Mouse (Mus musculus) stomach, embryonic 14.5 days (tissue): ENCODE results near the gene Gm42957. TPM values are rescaled to one million over a fixed set of nuclear protein-coding genes. Genes with fewer than 3 reads are reported as not detected.

ENCODE experiments used
- ATAC-seq: fragments of 200-750 bp; cut with Nextera tagmentation; 2 replicates; pipeline ENCODE4 v1.8.0; 2017; ENCODE audit warnings: low read depth, moderate TSS enrichment; ENCODE audit not compliant: insufficient number of reproducible peaks, insufficient read depth, low FRiP score
- H3K27ac ChIP-seq: fragments of 300-500 bp; sonication (generic); 2 replicates; pipeline ENCODE4 v1.5.1; 2014; ENCODE audit warnings: mild to moderate bottlenecking, low read length, moderate library complexity, mixed read lengths
- H3K27me3 ChIP-seq: fragments of 300-500 bp; sonication (generic); 2 replicates; pipeline ENCODE4 v1.6.1; 2014; ENCODE audit warnings: low read length, control low read depth, mixed read lengths; ENCODE audit not compliant: control insufficient read depth, insufficient read depth
- H3K36me3 ChIP-seq: fragments of 300-500 bp; sonication (generic); 2 replicates; pipeline ENCODE4 v1.6.1; 2014; ENCODE audit warnings: mild to moderate bottlenecking, control low read depth, low read length, moderate library complexity, mixed read lengths; ENCODE audit not compliant: control insufficient read depth, insufficient read depth
- H3K4me1 ChIP-seq: fragments of 300-500 bp; sonication (generic); 2 replicates; pipeline ENCODE4 v1.6.1; 2014; ENCODE audit warnings: low read length, control low read depth, mixed read lengths; ENCODE audit not compliant: control insufficient read depth, insufficient read depth
- H3K4me2 ChIP-seq: fragments of 300-500 bp; sonication (generic); replicated peaks from 2 replicates; pipeline ENCODE4 v1.6.1; 2014; ENCODE audit warnings: low read depth, low read length, control low read depth
- H3K4me3 ChIP-seq: fragments of 300-500 bp; sonication (generic); 2 replicates; pipeline ENCODE4 v1.5.1; 2014; ENCODE audit warnings: low read depth, low read length, control low read depth
- H3K9ac ChIP-seq: fragments of 300-500 bp; sonication (generic); replicated peaks from 2 replicates; pipeline ENCODE4 v1.6.1; 2014; ENCODE audit warnings: low read depth, mild to moderate bottlenecking, control low read depth, low read length, moderate library complexity, mixed read lengths
- H3K9me3 ChIP-seq: fragments of 300-500 bp; sonication (generic); 2 replicates; pipeline ENCODE4 v1.6.1; 2016; ENCODE audit warnings: low read depth, low read length, control low read depth; ENCODE audit not compliant: control insufficient read depth
- WGBS: fragments of 180-500 bp; shearing (Covaris S2); extraction: QIAGEN DNeasy Blood & Tissue Kit; methylation state at CpG from one replicate; pipeline ENCODE4 v1.1.7; 2014; 5-methylcytosine and 5-hydroxymethylcytosine counted together
- polyA plus RNA-seq: library from polyadenylated mRNA; unstranded; fragments of >200 nt; fragmentation: Nextera tagmentation; extraction: Ambion mirVana; gene quantifications from 2 replicates; pipeline ENCODE4 v1.2.1, GENCODE M21; 2014

The Gm42957 gene
- polyA plus RNA-seq, 1 experiment from 2014 or later: 0.07 TPM

DNA sequence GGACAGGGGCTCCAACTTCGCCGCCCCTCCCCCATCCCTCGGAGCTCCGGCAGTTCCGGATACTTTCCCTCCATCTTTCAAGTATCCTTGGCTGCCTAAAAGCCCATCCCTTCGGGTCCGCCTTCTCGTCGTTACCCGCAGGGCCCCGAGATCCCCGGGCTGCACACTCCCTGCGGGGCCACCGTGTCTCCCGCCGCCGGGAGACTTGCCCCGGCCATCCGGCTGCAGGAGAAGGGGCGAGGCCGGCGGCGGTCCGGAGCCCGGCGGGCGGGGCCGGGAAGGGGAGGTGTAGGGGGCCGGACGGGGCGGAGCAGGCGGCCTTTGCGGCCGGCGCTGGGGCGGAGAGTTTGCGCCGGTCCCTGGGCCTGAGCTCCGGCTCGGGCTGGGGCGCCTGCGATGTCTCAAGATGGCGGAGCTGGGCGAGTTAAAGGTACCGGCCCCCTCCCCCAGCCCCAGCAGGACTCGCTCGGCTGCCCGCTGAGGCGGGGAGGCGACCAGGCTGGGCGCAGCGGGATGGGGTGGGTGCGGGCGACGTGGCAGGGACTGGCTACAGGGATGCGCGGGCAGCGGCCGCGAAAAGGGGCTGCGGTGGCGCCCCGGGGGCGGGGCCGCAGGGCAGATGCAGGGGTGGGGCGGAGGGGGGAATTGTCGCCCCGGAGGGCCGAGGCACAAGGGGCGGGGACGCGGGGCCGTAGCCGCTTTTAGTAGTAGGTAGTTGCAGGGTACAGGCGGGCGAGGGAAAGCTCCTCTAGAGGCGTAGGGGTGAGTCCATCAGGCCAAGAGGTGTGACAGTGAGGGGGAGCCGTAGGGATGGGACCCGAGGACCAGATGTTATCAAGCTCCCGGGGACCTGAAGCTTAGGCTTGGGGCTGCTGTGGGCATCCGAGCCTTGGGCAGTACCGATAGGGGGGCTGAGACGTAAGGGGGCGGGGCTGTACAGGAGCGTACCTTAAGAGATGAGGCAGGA lies 61.8 kb downstream of the Gm42957 start:
- Histone ChIP-seq H3K27ac (peak overlapping the region; percentile 94), H3K4me2 (peak overlapping the region; percentile 77), H3K9ac (peak overlapping the region; percentile 69), H3K9me3 (no peaks in the 10 kb centered on the region), H3K4me1 (peaks cover 14% of the 10 kb centered on the region), H3K4me3 (peak overlapping the region; percentile 74), H3K27me3 (no peaks in the 10 kb centered on the region), H3K36me3 (peaks cover 28% of the 10 kb centered on the region)
- WGBS: 1% methylated on average over 84 of the region's 85 CpGs
- ATAC-seq: peak; percentile 92

DNA sequence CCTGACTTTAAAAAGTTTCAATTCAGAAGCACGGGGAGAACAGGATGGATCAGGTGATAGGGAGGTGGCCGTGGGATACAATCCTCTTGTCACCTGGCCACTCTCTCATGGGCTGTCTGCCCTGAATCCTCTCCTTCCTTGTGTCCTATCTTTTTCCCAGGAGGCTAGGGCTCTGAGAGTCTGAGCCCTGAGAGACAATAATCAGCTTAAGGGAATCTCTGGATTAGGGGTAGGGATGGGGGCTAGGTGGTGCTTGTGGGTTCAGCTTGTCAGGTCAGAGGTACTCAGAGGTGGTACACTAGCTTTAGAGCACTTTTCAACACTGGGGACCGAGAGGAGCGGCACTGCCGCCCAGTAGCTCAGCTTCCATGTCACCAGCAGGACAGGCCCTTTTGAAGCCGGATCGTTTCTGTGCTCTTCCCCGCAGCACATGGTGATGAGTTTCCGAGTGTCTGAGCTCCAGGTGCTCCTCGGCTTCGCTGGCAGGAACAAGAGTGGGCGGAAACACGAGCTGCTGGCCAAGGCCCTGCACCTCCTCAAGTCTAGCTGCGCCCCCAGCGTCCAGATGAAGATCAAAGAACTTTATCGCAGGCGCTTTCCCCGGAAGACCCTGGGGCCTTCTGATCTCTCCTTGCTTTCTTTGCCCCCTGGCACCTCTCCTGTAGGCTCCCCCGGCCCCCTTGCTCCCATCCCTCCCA lies 63.9 kb downstream of the Gm42957 start:
- ATAC-seq: no peak
- Histone ChIP-seq H3K4me1 (peaks cover 14% of the 10 kb centered on the region), H3K27me3 (no peaks in the 10 kb centered on the region), H3K36me3 (peaks cover 45% of the 10 kb centered on the region), H3K27ac (no peak overlapping the region), H3K4me2 (no peak overlapping the region), H3K9ac (no peak overlapping the region), H3K4me3 (no peak overlapping the region), H3K9me3 (no peaks in the 10 kb centered on the region)
- 47% methylated on average over 19 of the region's 19 CpGs for WGBS

DNA sequence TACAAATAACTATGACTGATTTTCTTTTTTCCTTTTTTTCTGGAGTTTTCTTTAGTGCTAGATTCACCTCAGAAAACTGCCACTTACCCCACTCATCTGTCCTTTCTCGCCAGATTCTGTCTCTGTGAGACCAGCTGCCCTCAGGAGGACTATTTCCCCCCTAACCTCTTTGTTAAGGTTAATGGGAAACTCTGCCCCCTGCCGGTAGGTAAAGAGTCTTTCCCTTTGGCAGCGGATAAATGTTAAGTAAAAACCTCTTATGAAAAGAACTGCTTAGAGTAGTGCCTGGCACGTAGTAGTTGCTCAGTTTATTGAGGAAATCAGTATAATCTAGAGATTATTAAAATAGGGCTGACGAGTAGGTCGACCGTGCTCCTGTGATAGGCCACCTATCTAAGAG lies 65.1 kb downstream of the Gm42957 start:
- peaks cover 14% of the 10 kb centered on the region for H3K4me1 ChIP-seq
- no peaks in the 10 kb centered on the region for H3K27me3 ChIP-seq
- no peak overlapping the region for H3K4me3 ChIP-seq
- no peak for ATAC-seq
- H3K4me2 ChIP-seq: no peak overlapping the region
- H3K36me3 ChIP-seq: peaks cover 55% of the 10 kb centered on the region
- H3K27ac ChIP-seq: no peak overlapping the region
- no peak overlapping the region for H3K9ac ChIP-seq
- WGBS: 60% methylated on average over 7 of the region's 7 CpGs
- H3K9me3 ChIP-seq: no peaks in the 10 kb centered on the region

DNA sequence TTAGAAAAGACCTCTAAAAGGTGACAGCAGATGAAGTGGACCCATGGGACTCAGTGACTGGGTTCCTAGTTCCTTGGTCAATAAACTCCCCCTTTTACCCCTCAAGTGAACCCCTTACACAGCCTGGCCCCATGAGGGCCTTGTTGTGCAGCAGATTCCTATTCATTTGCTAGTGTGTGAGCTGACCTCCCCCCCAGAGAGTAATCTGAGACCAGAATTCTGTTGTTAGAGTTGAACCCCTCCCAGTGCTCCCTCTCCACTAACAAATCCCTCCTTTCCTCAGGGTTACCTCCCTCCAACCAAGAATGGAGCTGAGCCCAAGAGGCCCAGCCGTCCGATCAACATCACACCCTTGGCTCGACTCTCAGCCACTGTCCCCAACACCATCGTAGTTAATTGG lies 65.7 kb downstream of the Gm42957 start:
- Histone ChIP-seq H3K27ac (no peak overlapping the region), H3K9ac (no peak overlapping the region), H3K27me3 (no peaks in the 10 kb centered on the region), H3K4me3 (no peak overlapping the region), H3K9me3 (no peaks in the 10 kb centered on the region), H3K4me1 (peaks cover 8% of the 10 kb centered on the region), H3K4me2 (no peak overlapping the region), H3K36me3 (peaks cover 55% of the 10 kb centered on the region)
- 85% methylated on average over 4 of the region's 4 CpGs for WGBS
- ATAC-seq: no peak

Other genes starting within 250 kb of the Gm42957 start
- gene BC107364, start 183.2 kb upstream of the Gm42957 start, polyA plus RNA-seq: not detected in 2 replicates
- gene Hfe2, start 110.3 kb upstream of the Gm42957 start, polyA plus RNA-seq: 0.20 TPM in 1 of 2 replicates, not detected in the other
- 155 and 168 TPM in 2 replicates for gene Txnip, start 77.5 kb upstream of the Gm42957 start, polyA plus RNA-seq
- 0.69 and 1.9 TPM in 2 replicates for gene Gm16253, start 58.5 kb upstream of the Gm42957 start, polyA plus RNA-seq
- gene Polr3gl, start 41.3 kb upstream of the Gm42957 start, polyA plus RNA-seq: 21.5 and 29.5 TPM in 2 replicates
- 2.9 and 3.4 TPM in 2 replicates for gene Ankrd34a, start 38.8 kb upstream of the Gm42957 start, polyA plus RNA-seq
- gene Lix1l, start 34.3 kb upstream of the Gm42957 start, polyA plus RNA-seq: 10.6 TPM in 2 replicates
- 144 and 147 TPM in 2 replicates for gene Rbm8a, start 5.5 kb upstream of the Gm42957 start, polyA plus RNA-seq
- gene Pex11b, start 98 bp upstream of the Gm42957 start, polyA plus RNA-seq: 45.4 and 51.3 TPM in 2 replicates
- 0.88 and 1.00 TPM in 2 replicates for gene Itga10, start 10.1 kb downstream of the Gm42957 start, polyA plus RNA-seq
- gene Ankrd35, start 34.7 kb downstream of the Gm42957 start, polyA plus RNA-seq: 0.82 and 1.1 TPM in 2 replicates
- 52.6 and 59.4 TPM in 2 replicates for gene Pias3, start 60.9 kb downstream of the Gm42957 start, polyA plus RNA-seq
- 8.7 and 9.3 TPM in 2 replicates for gene Nudt17, start 73.1 kb downstream of the Gm42957 start, polyA plus RNA-seq
- 31.8 and 32.5 TPM in 2 replicates for gene Polr3c, start 92.2 kb downstream of the Gm42957 start, polyA plus RNA-seq
- gene Rnf115, start 92.2 kb downstream of the Gm42957 start, polyA plus RNA-seq: 41.1 and 42.1 TPM in 2 replicates
- gene Pdzk1, start 193.8 kb downstream of the Gm42957 start, polyA plus RNA-seq: 0.28 TPM in 1 of 2 replicates, not detected in the other
- 0.31 and 0.32 TPM in 2 replicates for gene Cd160, start 193.9 kb downstream of the Gm42957 start, polyA plus RNA-seq